Mouse (Mus musculus) spleen, postnatal 14 days (tissue): ENCODE measurements around the gene Abcg1.
A peak's percentile ranks its signal among the peaks of the same experiment; 100 is the strongest.

ENCODE experiments used
- DNase-seq, 2 experiments: peaks; one replicate each; pipeline ENCODE4 v3.0.0; 2021 to 2022; ENCODE audit warnings: low spot score in 2 of 2

The Abcg1 gene

GRCm38 (mm10) chr17:31129452-31129851 lies 72.0 kb downstream of the Abcg1 start, which contains the start of gene Tff3:
Gene Tff3 (minus strand): TSS chr17:31129646.
- DNase-seq, result no peak

- DNase-seq, result no peak
These were observed 73.9 kb downstream of the Abcg1 start for GRCm38 (mm10) chr17:31131269-31131821.

- DNase-seq, result no peak
These were observed 76.3 kb downstream of the Abcg1 start for GRCm38 (mm10) chr17:31133776-31134175.

- no peak for DNase-seq
These were observed 77.4 kb downstream of the Abcg1 start for GRCm38 (mm10) chr17:31134913-31135312.

- DNase-seq, result no peak
These were observed 78.8 kb downstream of the Abcg1 start for GRCm38 (mm10) chr17:31136291-31136690.

GRCm38 (mm10) chr17:31136821-31137220 lies 79.3 kb downstream of the Abcg1 start:
- DNase-seq, result no peak

GRCm38 (mm10) chr17:31138398-31138797 lies 80.9 kb downstream of the Abcg1 start:
- peak in 1 of 2 experiments; percentile 56 for DNase-seq

- no peak for DNase-seq
These were observed 84.6 kb downstream of the Abcg1 start for GRCm38 (mm10) chr17:31142116-31142515.

- DNase-seq, result no peak
These were observed 86.9 kb downstream of the Abcg1 start, which contains the start of gene Tff2 for GRCm38 (mm10) chr17:31144040-31145037. Gene Tff2 (minus strand): TSS chr17:31144282.

GRCm38 (mm10) chr17:31145998-31146397 lies 88.5 kb downstream of the Abcg1 start:
- DNase-seq, result no peak

- no peak for DNase-seq
These were observed 95.0 kb downstream of the Abcg1 start for GRCm38 (mm10) chr17:31152512-31152911.

- no peak for DNase-seq
These were observed 95.6 kb downstream of the Abcg1 start for GRCm38 (mm10) chr17:31152966-31153499.

- DNase-seq, result no peak
These were observed 96.3 kb downstream of the Abcg1 start for GRCm38 (mm10) chr17:31153785-31154184.

- DNase-seq, result no peak
These were observed 100.4 kb downstream of the Abcg1 start for GRCm38 (mm10) chr17:31157921-31158320.

GRCm38 (mm10) chr17:31160291-31160690 lies 102.8 kb downstream of the Abcg1 start:
- no peak for DNase-seq

- DNase-seq, result no peak
These were observed 105.1 kb downstream of the Abcg1 start for GRCm38 (mm10) chr17:31162607-31163006.

GRCm38 (mm10) chr17:31163821-31164220 lies 106.3 kb downstream of the Abcg1 start:
- no peak for DNase-seq

GRCm38 (mm10) chr17:31165127-31165526 lies 107.7 kb downstream of the Abcg1 start, which contains the start of gene Tff1:
Gene Tff1 (minus strand): TSS chr17:31165277.
- no peak for DNase-seq
